Mouse (Mus musculus) E14TG2a.4 (cell line): ENCODE measurements at regions not wholly inside any gene's neighbourhood (a gene's known extent, or its start where the extent isn't known, plus 50 kb on each side); places are given as distances from the start of the nearest gene placed in this dataset.

Experiments used
- CTCF ChIP-seq: conservative IDR thresholded peaks from 2 replicates; pipeline ENCODE4 v1.5.1; 2014; ENCODE audit warnings: low read length
- NANOG ChIP-seq: IDR thresholded peaks from 2 replicates; pipeline ENCODE4 v1.6.1; 2014; ENCODE audit warnings: borderline replicate concordance, low read length, mixed read lengths
- POU5F1 ChIP-seq: IDR thresholded peaks from 2 replicates; pipeline ENCODE4 v1.6.1; 2014; ENCODE audit warnings: low read length, borderline replicate concordance

DNA sequence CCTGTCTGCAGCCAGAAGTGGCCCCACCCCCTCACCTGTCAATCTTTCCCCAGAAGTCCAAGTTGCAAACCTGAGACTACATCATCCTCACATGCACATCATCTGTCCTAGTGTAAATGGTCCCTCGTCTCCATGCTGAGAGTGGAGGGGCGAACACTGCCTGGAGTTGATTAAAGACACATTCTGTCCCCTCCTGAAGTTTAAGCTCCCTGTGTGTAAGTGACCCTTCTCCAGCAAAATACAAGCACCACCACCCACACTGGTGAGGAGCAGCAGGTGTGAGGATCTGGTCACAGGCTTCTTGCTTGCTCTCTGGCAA, 252.6 kb downstream of the Pax3 start:
- TF ChIP-seq CTCF: no peak
- TF ChIP-seq NANOG: no peak
- no peak for TF ChIP-seq POU5F1
